Mouse (Mus musculus) heart, postnatal 0 days (tissue): ENCODE measurements at regions not wholly inside any gene's neighbourhood (a gene's known extent, or its start where the extent isn't known, plus 50 kb on each side); places are given as distances from the start of the nearest gene placed in this dataset.

Experiments
- CTCF ChIP-seq: IDR thresholded peaks from 2 replicates; pipeline ENCODE4 v1.5.1; 2016; ENCODE audit warnings: antibody characterized with exemption, control low read depth, low read depth
- EP300 ChIP-seq: IDR thresholded peaks from 2 replicates; pipeline ENCODE4 v1.6.1; 2016; ENCODE audit warnings: antibody characterized with exemption, low read depth

DNA sequence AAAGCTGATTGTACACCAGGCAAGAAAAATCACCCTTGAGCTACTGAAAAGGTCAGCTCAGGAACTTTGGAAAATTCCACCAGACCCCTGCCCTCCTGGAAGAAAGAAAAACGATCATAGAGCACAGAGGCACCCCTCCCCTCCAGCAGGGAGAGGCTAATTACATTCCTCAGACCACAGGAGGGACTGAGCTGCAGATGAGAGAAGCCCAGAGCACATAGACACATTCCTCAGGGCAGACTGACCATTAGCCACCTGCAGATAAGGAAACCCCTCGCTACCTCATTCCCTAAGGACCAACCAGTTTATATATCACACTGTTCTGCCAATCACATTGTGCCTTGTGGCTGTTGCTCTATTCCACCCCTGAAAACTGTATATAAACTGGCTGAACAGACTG, 230.3 kb downstream of the Parp8 start:
- no peak for TF ChIP-seq CTCF
- TF ChIP-seq EP300: no peak
